8 mouse cellular contexts compared by ENCODE assay signal in the genomic region with DNA sequence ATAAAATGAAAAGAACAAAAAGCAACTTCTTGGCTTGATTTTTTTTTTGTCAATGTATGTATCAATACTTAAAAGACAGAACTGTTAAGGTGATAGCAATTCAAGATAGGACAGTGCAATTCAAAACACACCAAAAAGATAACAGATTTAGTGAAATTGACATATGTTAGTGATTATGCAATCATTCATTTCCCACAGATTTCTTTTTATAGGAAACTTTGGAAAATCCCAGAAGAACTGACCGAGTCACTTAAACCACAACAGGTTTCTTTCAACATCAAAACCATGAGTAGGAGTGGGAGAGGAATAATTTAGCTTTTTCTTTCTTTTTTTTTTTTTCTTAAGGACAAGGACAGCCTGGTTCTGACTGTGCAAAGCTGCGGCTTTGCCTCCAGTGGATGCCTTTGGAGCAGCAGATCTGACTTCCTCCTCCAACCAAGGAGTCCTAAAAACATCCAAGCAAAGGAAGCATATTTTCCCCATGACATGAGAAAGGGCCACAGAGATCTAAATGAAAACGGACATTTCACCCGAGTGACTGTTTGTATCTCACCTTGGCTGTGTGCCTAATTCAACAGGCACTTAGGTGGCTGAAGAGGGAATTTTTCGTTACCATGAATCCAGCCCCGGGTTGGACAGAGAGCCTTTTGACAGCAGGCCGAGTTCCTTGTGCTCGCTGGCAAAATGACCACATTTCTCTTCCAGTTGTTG.
A peak's percentile ranks its signal among the peaks of the same experiment; 100 is the strongest.
DNase-seq lines count a peak whose midpoint lies in the region; ATAC-seq lines count a peak whose summit lies in the region.

No protein-coding gene starts in this region.

- no peak for ATAC-seq in kidney, embryonic 15.5 days (replicated peaks; ENCODE audit: low FRiP score)
- ATAC-seq in heart, embryonic 11.5 days (replicated peaks; ENCODE audit: insufficient number of reproducible peaks, low FRiP score, low TSS enrichment): 0 out of 2 replicates have a peak, but pooled peaks have one; percentile 26
- no peak for ATAC-seq in inflammation-experienced regulatory T-cells, adult 6 months

- WGBS in kidney, embryonic 15.5 days: 47% methylated on average over 8 of the region's 8 CpGs
- 34% methylated on average over 8 of the region's 8 CpGs for WGBS in heart, embryonic 11.5 days (ENCODE audit: insufficient replicate concordance)

- DNase-seq in kidney, adult 18-20 months: no peak
- peak; percentile 48 for DNase-seq in brain, adult 2 months (ENCODE audit: low read depth, low spot score)
- DNase-seq in lung, postnatal 10 days: peak; percentile 72
- DNase-seq in retina, embryonic 14.5 days (ENCODE audit: low spot score): no peak
- DNase-seq in urinary bladder, adult 18-20 months (ENCODE audit: low spot score in 2 of 2): no peak

- no peak overlapping the region for H3K4me2 ChIP-seq in kidney, embryonic 15.5 days
- H3K4me2 ChIP-seq in heart, embryonic 11.5 days: no peak overlapping the region

- no peaks in the 10 kb centered on the region for H3K27me3 ChIP-seq in kidney, embryonic 15.5 days
- no peaks in the 10 kb centered on the region for H3K27me3 ChIP-seq in heart, embryonic 11.5 days (ENCODE audit: control insufficient read depth, insufficient read depth, low read length)

- H3K4me1 ChIP-seq in kidney, embryonic 15.5 days: 0 out of 2 replicates have a peak, but pooled peaks cover 5% of the 10 kb centered on the region
- H3K4me1 ChIP-seq in heart, embryonic 11.5 days (ENCODE audit: control insufficient read depth, insufficient read depth, low read length): no peaks in the 10 kb centered on the region

- no peaks in the 10 kb centered on the region for H3K9me3 ChIP-seq in kidney, embryonic 15.5 days (replicated peaks)
- H3K9me3 ChIP-seq in heart, embryonic 11.5 days (replicated peaks; ENCODE audit: control insufficient read depth, low read length): no peaks in the 10 kb centered on the region

- no peak overlapping the region for H3K9ac ChIP-seq in kidney, embryonic 15.5 days
- no peak overlapping the region for H3K9ac ChIP-seq in heart, embryonic 11.5 days (ENCODE audit: low read depth, low read length)

- peak overlapping the region; percentile 56 for H3K27ac ChIP-seq in kidney, embryonic 15.5 days
- H3K27ac ChIP-seq in heart, embryonic 11.5 days (ENCODE audit: low read depth, low read length): peak overlapping the region; percentile 10; the same call in 1 of the 2 replicates

- no peak overlapping the region for H3K4me3 ChIP-seq in kidney, embryonic 15.5 days (replicated peaks)
- no peak overlapping the region for H3K4me3 ChIP-seq in heart, embryonic 11.5 days (ENCODE audit: low read depth, low read length)

- no peaks in the 10 kb centered on the region for H3K36me3 ChIP-seq in kidney, embryonic 15.5 days
- no peaks in the 10 kb centered on the region for H3K36me3 ChIP-seq in heart, embryonic 11.5 days (ENCODE audit: control insufficient read depth, insufficient read depth, low read length)

Comparison
In these comparisons a context has a peak if more than half of its experiments do, and no peak if none do; other contexts are left out.
1. DNase-seq: peak in brain, adult 2 months (single experiment) and lung, postnatal 10 days (single experiment); none in kidney, adult 18-20 months (single experiment), retina, embryonic 14.5 days (single experiment) and urinary bladder, adult 18-20 months (0 of 2).